Mouse (Mus musculus) kidney, adult 2 months (tissue): ENCODE results near the gene Dcaf7.

ENCODE experiments used
- CTCF ChIP-seq: fragments of 200-500 bp; conservative IDR thresholded peaks from 2 replicates; pipeline ENCODE4 v1.5.1; 2011; ENCODE audit warnings: low read depth, mild to moderate bottlenecking, control low read depth, low read length, moderate library complexity, mixed read lengths; ENCODE audit not compliant: insufficient read depth, insufficient read length
- POLR2A ChIP-seq: fragments of 200-500 bp; IDR thresholded peaks from one replicate; pipeline ENCODE4 v1.6.1; 2011; ENCODE audit warnings: low read depth, low read length, control low read depth

- no peak for TF ChIP-seq CTCF
- TF ChIP-seq POLR2A, result no peak
These were observed 32.1 kb upstream of the Dcaf7 start for GRCm38 (mm10) chr11:106004576-106004975.
